Mouse (Mus musculus) cerebellum, adult 2 months (tissue): ENCODE results near the gene Adam15.

Experiments
- CTCF ChIP-seq: fragments of 200-500 bp; IDR thresholded peaks from 2 replicates; pipeline ENCODE4 v1.5.1; 2011; ENCODE audit warnings: low read depth, mild to moderate bottlenecking, control low read depth, low read length, moderate library complexity, borderline replicate concordance; ENCODE audit not compliant: insufficient read depth
- POLR2A ChIP-seq: fragments of 200-500 bp; IDR thresholded peaks from 2 replicates; pipeline ENCODE4 v1.6.1; 2011; ENCODE audit warnings: low read length, control low read depth, borderline replicate concordance; ENCODE audit not compliant: insufficient read depth

DNA sequence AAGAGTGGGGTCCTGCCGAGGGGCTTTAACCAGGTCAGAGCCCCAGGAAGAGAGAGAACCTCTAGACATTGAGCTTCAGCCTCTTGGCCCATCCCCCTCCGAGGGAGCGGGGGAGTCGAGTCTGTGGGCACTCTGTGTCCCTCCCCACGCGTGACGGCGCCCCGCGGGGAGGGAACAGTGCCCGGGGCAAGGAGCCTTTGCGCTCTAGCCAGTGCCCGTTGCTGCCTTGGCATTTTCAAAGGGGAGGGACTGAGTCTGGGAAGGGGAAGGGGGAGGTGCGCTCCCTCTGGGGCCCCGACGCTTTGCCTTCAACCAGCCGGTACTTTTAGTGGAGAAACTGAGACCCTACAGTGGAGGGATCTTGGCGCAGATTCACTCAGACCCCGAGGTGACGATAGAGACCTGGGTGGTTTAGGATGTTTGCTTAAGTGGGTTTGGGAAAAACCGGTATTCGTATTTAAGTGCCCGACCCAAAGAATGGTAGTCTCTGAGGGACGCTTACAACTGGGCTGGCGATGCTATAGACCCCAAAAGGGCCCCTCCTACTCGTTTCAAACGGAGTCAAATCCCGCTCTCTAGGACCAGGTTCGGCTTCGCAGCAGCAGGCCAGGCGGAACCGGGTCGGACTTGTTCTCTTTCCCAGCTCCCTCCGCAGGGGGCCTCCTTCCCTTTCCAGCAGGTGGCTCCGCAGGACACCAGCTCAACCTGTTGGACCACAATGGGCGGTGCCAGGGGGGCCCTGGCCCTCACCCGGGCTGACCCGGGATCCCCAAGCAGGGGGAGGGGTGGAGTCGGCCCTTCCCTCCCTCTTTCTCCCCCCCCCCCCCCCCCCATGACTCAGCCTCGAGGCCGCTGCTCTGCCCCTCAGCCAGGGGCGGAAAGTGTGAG, 44.5 kb upstream of the Adam15 start, which contains the start of gene Zbtb7b:
- TF ChIP-seq CTCF (no peak), POLR2A (peak; percentile 18; the same call in 1 of the 2 replicates)
